Mouse (Mus musculus): ENCODE measurements around the gene Vmn1r18. TPM values are rescaled to one million over a fixed set of nuclear protein-coding genes. Genes with fewer than 3 reads are reported as not detected.

Vmn1r18 gene
- polyA plus RNA-seq, 1 experiment from 2014 or later = not detected

Other genes starting within 250 kb of the Vmn1r18 start
- gene Vmn1r12, start 238.9 kb downstream of the Vmn1r18 start, polyA plus RNA-seq (2015; fragmentation: Nextera tagmentation; extraction: Ambion mirVana) = not detected in 2 replicates
- not detected in 2 replicates for gene Vmn1r13, start 192.5 kb downstream of the Vmn1r18 start, polyA plus RNA-seq (2015; fragmentation: Nextera tagmentation; extraction: Ambion mirVana)
- gene Vmn1r14, start 164.1 kb downstream of the Vmn1r18 start, polyA plus RNA-seq (2015; fragmentation: Nextera tagmentation; extraction: Ambion mirVana) = not detected in 2 replicates
- gene Vmn1r15, start 137.8 kb downstream of the Vmn1r18 start, polyA plus RNA-seq (2015; fragmentation: Nextera tagmentation; extraction: Ambion mirVana) = not detected in 2 replicates
- not detected in 2 replicates for gene Vmn1r16, start 66.3 kb downstream of the Vmn1r18 start, polyA plus RNA-seq (2015; fragmentation: Nextera tagmentation; extraction: Ambion mirVana)
- gene Vmn1r17, start 32.1 kb downstream of the Vmn1r18 start, polyA plus RNA-seq (2015; fragmentation: Nextera tagmentation; extraction: Ambion mirVana) = not detected in 2 replicates
- gene Vmn1r19, start 8.0 kb upstream of the Vmn1r18 start, polyA plus RNA-seq (2015; fragmentation: Nextera tagmentation; extraction: Ambion mirVana) = not detected in 2 replicates
- gene Vmn1r20, start 33.1 kb upstream of the Vmn1r18 start, polyA plus RNA-seq (2015; fragmentation: Nextera tagmentation; extraction: Ambion mirVana) = not detected in 2 replicates
- gene Ppm1k, start 139.7 kb upstream of the Vmn1r18 start, polyA plus RNA-seq (2015; fragmentation: Nextera tagmentation; extraction: Ambion mirVana) = 6.6 and 7.2 TPM in 2 replicates
- gene Herc6, start 185.2 kb upstream of the Vmn1r18 start, polyA plus RNA-seq (2015; fragmentation: Nextera tagmentation; extraction: Ambion mirVana) = 0.83 and 1.1 TPM in 2 replicates